Mouse (Mus musculus) heart, adult 2 months (tissue): ENCODE data around the gene Stab1.

Experiments
- CTCF ChIP-seq: fragments of 200-600 bp; IDR thresholded peaks from 2 replicates; pipeline ENCODE4 v1.8.1; 2022; ENCODE audit warnings: antibody characterized with exemption, mild to moderate bottlenecking, moderate library complexity
- EP300 ChIP-seq: fragments of 200-500 bp; IDR thresholded peaks from 2 replicates; pipeline ENCODE4 v1.6.1; 2011; ENCODE audit warnings: low read depth, low read length, control low read depth; ENCODE audit not compliant: insufficient read depth
- POLR2A ChIP-seq: fragments of 200-500 bp; IDR thresholded peaks from 2 replicates; pipeline ENCODE4 v1.6.1; 2011; ENCODE audit warnings: mild to moderate bottlenecking, low read depth, low read length, control low read depth; ENCODE audit not compliant: insufficient read depth

GRCm38 (mm10) chr14:31195521-31195920, 27.1 kb upstream of the Stab1 start:
- TF ChIP-seq CTCF, result no peak
- no peak for TF ChIP-seq POLR2A
- TF ChIP-seq EP300, result no peak
